Mouse (Mus musculus): ENCODE measurements around the gene Aifm1. TPM values are rescaled to one million over a fixed set of nuclear protein-coding genes. Genes with fewer than 3 reads are reported as not detected.
"Not testable (repeated sequence)": the region's sequence is repeated elsewhere in the genome, so short reads cannot be mapped to it uniquely, and the experiment has no call there.

The Aifm1 gene
- total RNA-seq, 2 experiments from 2014 or later = 22.7 to 28.3 TPM

DNA sequence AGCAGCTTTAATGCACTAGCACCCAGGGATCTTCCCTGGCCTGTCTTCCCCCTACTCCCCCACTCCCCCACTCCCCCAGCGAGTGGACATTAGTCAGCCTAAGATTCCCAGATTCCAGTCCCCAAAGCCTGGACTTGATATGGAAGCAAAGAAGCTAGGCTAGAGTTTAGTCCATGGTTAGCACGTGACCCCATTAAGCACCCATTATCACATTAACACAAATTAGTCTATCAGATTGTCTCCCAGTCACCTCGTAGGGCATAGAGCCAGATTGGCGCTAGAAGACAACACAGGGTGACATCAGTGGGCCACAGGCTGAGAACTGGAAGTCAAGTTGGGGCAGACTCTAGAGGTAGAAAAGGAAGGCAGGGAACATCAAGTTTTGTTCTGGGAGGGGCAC lies 52.4 kb downstream of the Aifm1 start:
- no peak for DNase-seq (ENCODE audit: low spot score in 2 of 2)

DNA sequence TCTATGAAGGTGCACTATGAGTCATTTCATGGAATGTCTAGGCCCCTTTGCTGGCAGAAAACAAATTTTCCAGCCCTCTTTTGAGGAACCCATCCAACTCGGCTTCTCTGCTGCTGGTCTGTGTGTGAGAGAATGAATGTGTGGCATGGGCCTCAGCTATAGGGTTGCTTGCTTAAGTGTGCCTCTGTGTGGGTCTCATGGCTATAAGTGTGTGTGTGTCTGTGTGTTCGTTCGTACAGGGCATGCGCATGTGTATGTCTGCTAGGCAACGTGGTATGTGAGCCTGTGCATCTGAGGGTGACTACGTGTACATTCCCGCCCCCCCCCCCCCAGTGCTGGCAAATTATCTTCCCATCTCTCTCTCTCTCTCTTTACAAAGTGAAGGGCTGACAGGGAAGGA lies 52.9 kb downstream of the Aifm1 start:
- no peak for DNase-seq (ENCODE audit: low spot score in 2 of 2)

DNA sequence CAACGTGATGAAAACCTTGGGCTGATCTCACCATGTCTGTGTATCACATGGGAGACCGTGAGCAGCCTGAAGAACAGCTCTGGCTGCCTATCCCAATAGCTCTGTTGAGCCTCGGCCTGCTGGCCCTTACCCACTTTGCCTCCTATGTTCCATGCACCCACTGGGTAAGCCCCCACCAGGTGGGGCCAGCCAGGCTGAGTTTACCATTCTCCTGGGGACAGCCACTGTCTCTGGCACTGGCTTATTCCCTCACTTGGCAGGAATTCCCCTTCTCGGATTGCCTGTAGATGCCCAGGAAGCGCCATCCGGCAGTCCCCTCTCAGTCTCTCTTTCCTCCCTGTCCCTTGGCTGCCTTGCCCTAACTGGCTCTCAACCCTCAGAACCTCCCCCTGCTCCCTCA lies 56.4 kb downstream of the Aifm1 start:
- no peak for DNase-seq (ENCODE audit: low spot score in 2 of 2)

DNA sequence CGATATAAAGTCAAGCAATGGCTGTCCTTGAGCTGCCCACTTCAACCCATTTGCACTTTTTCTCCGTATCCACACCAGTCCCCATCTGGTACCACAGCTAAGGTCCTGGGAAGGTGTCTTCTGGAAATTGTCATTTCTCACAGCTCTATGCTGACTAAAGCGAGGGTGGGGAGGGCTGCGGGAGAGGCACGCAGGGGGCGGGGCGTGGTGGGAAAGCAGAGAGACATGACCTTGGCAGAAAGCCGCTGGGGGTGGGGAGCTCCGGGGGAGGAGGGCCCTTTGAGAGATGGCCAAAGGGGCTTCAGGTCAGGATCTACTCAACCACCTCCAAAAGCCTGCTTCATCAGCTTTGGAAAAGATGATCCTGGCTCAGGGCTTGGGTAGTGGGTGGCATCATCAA lies 58.3 kb downstream of the Aifm1 start:
- DNase-seq (ENCODE audit: low spot score in 2 of 2) = no peak

DNA sequence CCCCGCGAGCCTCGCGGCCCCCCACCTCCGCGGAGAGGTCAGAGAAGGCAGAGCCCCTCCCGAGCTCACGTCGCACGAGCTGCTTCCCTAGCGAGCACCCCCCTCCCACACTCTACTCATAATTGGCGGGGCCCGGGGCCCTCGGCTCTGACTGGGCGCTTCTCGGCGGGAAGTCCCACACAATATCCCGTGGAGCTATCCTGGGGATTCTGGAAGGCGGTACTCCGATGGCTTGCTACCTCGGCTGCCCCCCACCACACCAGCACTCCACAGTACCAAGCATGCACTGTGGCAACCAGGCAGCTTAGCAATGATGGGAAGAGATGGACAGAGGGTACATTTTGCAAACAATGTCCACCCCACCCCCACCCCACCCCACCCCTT lies 58.9 kb downstream of the Aifm1 start:
- DNase-seq (ENCODE audit: low spot score in 2 of 2) = no peak

DNA sequence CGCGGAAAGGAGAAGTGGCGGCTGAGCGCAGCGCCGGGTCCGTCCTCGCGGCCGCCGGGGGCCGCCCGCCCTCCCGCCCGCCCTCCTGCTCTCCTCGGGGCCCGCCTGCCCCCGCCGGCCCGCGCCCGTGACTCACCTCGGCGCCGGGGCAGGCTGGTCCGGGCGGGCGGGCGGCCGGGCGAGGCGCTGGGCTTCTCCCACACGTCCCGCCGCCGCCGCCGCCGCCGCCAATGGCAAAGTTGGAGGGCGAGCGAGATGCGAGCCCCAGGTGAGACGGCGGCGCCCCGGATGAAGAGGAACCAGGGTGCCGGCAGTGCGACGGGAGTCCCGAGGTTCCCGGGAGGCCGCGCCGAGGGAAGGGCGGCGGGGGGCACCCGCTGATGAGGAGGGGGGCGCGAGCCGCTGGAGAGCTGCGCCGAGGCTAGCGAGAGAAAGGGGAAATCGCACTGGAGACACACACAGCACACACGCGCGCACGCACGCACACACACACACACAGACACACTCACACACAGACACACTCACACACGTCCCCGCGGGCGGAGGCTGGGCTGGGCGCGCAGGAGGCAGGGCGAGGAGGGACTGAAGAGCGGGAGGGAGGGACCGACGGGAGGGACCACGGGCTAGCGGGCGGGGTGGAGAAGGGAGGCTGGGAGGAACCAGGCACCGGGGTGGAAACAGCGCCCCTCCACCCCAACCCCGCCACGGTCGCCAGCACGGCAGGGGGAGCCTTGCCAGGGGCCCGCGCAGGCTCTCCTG lies 59.4 kb downstream of the Aifm1 start:
- peak in 1 of 2 experiments; percentile 16 for DNase-seq (ENCODE audit: low spot score in 2 of 2)

DNA sequence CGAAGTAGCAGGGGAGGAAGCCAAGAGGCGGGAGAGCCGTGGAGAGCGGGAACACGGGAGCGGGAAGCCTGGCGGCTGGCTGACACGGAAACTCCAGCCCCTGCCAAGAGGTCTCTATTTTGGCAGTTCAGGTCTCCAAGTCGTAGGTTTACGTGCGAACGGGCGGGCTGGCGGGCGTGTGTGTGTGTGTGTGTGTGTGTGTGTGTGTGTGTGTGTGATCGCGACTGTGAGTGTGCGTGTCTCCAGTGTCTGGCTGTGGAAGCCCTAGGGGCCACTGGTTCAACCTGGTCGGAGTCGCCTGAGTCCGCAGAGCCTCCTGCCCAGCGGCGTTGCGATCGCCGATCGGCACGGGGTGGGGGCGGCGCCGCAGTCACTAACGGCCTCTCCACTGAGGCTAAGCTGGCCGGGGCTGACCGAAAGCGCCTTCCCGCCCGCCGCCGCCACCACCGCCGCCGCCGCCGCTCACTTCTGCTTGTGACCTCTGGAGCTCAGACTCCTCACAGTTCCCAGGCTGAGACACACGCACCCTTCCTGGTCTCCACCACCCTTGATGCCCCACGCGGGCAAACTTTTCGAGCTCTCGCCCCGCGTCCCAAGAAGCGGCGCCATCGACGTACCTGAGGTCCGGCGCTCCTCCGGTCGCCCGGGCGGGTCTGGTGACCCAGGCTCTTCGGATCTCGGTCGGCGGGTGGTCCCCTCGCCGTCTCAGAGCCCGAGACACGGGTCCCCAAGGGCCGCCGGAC lies 60.3 kb downstream of the Aifm1 start:
- no peak for DNase-seq (ENCODE audit: low spot score in 2 of 2)

DNA sequence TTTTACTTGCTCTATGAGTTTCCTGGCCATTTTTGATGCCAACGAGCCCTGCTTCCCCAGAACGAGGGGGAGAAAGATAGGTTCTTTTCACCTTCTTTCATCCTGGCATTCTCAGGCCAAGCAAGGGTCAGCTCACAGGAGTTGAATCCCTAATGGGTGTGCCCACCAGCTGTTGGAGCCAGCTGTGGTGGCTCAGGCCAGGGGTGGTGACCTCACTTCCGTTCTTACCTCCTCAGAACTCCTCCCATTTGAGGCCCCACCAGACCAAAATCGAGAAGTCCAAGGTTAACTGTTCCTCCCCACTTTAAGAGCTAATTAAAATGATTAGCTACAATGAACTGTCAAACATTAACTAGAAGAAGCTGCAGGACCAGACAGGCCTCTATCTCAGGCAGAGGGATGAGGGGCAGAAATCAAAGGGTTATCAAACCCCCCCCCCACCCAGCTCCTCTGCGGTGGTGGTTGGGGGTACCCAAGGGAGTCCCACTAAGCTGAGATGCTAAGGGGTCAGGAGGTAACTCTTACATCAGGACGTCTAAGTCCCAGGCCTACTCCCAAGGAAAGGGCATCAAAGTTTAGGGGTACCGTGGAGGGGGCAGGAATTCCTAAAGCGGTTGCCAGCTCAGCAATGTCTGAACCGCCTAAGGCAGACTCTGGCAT lies 61.0 kb downstream of the Aifm1 start:
- DNase-seq (ENCODE audit: low spot score in 2 of 2) = no peak

DNA sequence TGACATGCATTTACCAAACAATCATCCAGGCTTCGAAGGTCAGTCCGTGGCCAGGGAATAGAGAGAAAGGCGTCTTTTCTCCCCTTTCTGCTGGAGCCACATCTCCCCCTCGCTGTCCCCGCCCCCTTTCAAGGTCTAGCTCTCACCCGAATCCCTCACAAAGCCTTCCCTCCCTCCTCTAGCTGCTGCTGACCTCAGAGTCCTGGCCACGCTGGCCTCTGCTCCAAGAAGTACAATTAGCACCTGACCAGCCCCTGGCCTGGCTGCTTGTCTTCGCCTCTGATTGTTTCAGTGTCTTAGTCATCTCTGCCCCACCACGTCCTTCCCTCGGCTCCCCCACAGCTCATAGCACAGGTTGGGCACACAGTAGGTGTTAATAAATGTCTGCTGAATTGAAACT lies 63.7 kb downstream of the Aifm1 start:
- DNase-seq (ENCODE audit: low spot score in 2 of 2) = no peak

DNA sequence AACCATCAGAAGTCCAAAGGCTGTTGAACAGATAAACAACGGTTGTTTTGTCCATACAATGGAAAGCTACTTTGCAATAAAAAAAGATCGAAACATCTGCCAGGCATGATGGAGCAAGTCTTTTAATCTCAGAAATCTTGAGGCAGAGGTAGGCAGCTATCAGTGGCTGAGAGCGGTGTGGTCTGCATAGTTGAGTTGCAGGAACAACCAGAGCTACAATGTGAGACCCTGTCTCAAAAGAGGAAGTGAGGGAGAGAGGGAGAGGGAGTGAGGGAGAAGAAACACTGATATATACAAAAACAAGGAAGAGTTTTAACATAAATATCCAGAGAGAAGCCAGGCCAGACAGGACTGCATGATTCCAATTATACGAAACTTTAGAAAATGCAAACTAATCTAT lies 68.7 kb downstream of the Aifm1 start:
- DNase-seq (ENCODE audit: low spot score in 2 of 2) = no peak

DNA sequence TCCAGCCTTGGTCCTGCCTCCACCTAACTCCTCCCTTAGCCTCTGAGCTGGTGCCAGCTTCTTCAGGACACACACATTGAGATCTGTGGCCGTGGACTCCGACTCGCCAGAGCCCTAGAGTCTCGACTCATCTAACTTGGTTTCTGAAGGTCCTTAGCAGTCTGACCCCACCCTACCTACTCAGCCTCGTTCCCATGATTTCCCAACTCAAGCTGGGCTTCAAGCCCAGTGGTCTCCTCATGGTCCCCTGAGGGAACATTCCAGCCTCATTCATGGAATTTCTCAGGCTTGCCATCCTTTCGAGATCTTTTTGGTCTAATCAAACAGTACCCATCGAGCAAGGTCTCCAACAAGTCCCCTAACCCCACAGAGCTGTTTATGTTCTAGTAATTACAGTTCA lies 71.4 kb downstream of the Aifm1 start:
- no peak for DNase-seq (ENCODE audit: low spot score in 2 of 2)

DNA sequence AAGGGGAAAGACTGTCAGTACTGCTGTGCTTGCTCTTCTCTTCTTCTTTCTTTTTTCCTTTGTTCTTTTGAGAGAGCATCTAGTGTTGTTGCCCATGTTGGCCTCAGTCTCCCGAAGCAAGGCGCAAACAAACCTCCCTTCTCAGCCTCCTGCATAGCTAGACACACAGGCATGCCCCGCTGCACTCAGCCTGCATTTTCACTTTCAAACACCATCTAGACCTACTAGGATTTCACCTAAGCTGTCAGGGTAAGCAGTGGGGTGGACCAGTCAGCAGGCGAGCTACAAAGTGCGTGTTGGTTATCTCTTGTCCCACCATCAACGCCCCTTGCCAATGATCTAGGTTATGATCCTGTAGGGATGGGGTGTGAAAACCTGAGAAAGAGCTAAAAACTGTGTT lies 71.8 kb downstream of the Aifm1 start:
- no peak for DNase-seq (ENCODE audit: low spot score in 2 of 2)

DNA sequence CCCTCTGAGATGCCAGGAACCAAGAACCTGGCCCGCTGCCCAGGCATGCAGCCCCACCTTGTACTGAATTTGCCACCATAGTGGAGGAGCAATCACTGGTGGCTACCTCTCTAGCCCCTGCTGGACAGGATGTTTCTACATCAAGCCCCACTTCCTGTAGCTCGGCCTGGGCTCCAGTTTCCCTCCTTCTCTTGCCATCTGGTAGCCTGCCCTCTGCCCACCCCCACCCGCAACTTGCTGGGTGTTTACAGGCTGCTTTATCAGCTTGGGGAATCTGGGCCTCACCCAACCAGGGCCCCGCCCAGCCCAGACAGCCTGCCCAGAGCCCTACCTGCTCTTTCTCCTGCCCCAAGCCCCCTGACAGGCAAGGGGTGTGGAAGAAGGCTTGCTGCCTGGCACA lies 74.3 kb downstream of the Aifm1 start:
- DNase-seq (ENCODE audit: low spot score in 2 of 2) = no peak

DNA sequence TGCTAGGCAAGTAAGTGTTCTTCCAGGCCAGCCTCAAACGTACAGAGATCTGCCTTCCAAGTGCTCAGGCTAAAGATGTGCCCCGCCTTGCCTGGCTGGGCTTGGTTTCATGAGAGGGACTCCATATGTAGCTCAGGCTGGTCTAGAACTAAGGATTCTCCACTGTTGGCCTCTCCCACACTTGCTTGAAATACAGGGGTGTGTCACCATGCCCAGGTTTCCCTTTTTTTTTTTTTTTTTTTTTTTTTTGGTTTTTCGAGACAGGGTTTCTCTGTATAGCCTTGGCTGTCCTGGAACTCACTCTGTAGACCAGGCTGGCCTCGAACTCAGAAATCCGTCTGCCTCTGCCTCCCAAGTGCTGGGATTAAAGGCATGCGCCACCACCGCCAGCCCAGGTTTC lies 77.3 kb downstream of the Aifm1 start:
- DNase-seq (ENCODE audit: low spot score in 2 of 2) = not testable (repeated sequence)

DNA sequence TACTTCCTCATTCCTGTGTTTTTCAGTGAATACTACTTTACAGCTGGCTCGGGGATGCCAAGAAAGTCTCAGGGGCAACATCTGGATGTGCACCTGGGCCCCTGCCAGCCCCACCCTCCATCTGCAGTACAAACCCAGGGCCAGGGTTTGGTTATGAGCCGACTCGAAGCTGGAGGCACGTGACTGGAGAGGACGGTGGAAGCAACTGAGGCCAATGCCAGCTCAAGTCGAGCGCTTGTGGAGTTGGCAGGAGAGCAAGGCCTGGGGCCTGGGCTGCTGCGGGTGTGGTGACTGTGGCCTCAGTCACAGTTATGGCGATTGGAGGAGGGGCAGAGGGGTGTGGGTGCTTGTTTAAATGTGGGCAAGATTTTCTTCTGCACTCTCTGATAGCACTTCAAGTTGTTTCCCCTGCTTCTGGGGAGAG lies 77.9 kb downstream of the Aifm1 start:
- DNase-seq (ENCODE audit: low spot score in 2 of 2) = no peak

DNA sequence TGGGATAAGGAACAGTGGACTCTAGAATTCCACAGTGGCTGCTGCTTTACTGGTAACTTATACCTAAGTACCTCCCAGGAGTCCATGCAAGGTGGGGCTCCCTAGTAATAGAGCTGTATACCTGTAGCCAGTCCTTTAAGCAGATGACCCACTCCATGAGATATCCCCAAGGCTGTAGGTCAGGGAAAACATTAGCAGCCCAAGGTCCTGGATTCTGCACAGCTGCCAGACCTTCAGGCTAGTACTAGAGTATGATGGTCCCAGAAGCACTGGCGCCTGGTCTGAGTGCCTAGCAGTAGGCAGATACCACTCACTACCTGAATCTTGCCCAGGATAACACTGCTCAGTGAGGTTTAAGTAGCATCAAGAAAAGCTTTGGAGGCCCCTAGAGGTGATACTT lies 79.1 kb downstream of the Aifm1 start:
- no peak for DNase-seq (ENCODE audit: low spot score in 2 of 2)

DNA sequence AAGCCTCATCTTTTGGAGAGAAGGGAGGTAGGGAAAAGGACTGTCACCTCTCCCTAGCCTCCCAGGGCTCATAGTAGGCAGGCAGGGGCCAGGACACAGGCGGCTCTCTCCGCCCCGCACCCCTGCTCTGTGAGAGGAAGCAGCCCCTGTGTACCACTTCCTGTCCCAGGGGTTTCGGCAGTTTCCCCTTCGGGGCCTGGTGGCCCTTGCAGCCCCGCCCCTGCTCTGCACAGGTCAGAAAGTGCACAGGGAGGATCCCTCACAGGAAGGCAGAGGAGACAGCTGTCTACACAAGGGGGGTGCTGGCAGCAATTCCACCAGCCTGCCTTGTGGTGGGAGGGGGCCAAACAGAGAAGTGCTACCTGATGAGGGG lies 79.8 kb downstream of the Aifm1 start:
- DNase-seq (ENCODE audit: low spot score in 2 of 2) = no peak

DNA sequence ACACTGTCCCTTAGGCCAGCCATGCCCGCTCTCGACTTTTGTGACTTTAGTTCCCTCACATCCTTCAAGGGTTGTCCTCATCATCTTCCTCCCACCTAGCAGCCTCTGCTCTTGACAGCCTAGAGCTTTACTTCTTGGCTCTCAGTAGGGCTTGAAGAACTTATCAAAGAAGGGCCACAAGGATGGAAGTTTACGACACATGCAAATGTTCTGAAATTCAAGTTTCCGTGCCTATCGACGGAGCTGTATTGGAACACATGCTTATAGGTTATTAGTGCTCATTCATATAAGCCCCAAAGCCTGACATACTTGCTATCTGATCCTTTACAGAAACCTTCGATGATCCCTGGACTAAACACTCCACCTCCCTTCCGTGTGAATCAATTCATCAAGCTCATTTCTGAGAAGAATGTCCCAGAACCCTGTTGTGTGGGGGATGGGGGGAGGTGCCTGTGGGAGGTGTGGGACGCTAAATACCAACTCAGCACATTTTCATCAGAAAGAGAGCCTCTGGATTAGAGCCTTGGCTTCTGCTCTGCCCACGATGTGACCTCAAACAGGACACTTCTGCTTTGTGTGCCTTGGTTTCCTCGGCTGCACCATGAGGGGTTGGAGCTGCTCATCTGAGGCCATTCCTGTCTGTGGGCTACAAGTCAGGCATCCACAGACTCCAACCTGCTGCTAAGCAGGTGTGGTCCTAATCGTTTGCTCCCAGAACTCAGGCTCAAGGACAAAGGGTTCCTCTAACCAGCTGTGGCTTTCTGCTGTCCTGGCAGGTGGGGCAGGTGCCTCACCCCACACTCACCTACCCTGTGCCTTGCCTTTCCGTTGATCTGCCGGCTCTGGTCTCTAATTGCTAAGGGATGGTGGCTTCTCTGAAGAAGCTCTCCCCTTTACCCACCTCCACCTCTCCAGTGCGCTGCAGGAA lies 80.5 kb downstream of the Aifm1 start:
- DNase-seq (ENCODE audit: low spot score in 2 of 2) = no peak

DNA sequence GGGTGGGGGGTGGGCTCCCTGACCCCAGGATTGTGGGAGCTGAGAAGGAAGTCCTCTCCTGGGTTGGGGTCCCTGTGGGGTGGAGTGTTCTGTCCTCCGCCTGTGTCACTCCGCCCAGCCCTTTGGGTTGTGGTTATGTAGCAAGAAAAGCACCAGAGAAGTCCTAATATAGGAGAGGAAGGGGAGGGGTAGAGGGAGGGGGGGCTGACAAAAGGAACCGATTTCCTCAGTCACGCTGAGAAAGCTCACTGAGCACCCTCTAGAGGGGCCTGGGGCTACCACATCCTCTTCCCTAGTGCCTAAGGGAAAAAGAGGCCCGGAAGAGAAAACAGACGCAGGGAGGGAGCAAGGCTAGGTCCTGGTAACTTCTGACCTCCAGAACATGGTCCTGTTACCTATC lies 83.8 kb downstream of the Aifm1 start:
- no peak for DNase-seq (ENCODE audit: low spot score in 2 of 2)

DNA sequence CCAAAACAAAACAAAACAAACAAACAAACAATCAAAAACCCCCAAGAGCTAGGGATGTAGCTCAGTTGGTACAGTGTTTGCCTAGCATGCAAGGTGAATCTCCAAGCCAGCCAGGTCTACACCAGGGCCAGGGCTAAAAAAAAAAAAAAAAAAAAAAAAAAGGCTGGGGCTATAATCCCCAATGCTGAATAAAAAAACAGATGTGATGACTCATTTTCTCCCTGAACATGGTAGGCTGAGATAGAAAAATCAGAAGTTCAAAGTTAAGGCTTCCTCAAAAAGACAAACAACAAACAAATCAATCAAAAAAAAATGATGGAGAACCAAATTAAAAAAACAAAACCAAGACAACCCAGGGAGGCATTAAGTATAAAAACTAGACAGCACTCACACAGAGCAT lies 84.3 kb downstream of the Aifm1 start:
- no peak for DNase-seq (ENCODE audit: low spot score in 2 of 2)

DNA sequence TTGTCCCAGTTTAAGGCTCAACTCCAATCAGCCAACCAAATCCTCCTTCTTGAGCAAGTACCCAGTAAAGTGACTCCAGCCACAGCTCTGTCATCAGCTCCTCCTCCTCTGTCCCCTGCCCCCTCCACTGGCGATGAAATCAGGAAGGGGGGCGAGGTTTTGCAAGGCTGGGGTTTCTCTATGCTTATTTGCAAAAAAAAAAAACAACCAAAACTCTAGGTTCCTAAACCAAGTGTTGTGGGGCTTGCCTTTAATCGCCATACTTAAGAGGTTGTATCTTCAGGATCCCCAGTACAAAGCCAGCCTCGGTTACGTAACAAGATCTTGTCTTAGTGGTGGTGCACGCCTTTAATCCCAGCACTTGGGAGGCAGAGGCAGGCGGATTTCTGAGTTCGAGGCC lies 84.7 kb downstream of the Aifm1 start:
- no peak for DNase-seq (ENCODE audit: low spot score in 2 of 2)

Data from layer of hippocampus, adult 18-20 months (tissue).